In the genomic region with DNA sequence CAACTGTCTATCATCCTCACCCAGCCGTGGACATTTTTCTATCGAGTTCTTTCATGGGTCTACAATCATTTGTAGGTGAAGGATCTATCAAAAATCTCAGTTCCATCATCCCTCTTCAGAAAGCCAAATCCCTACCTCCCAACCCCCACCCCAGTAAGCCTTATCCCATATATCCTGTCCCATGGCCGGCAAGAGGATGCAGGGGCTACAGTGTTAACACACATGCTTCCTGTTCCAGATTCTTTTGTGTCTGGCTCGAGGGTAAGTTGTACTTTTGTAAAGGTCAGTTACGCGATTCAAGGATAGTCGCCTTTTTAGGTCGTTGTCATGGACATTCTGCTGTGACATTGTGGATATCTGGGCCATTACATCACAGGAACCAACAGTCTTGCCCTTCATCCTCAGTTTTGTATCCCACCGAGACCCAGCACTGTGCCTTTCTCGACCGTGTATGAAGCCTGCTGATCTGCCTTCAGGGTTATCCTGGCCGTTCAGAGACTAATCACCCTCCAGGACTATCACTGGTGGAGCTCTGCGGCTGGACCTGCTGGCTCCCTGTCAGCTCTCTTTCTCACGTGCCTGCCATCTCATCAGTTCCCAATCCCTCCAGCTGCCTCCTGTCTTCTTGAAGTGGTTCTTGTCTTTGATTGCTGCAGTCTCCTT, we compare ENCODE assay signal across 9 mouse cellular contexts.
DNase-seq lines count a peak whose midpoint lies in the region; ATAC-seq lines count a peak whose summit lies in the region.
"Had no signal": no experiment of that assay in that cellular context is flagged by ENCODE, and none has a peak within 500 bp of the region (broad histone marks: within the 10 kb centered on the region; RNA-seq: fewer than 3 reads in every experiment).

No protein-coding gene starts in this region.

- H3K4me1 ChIP-seq in lung, embryonic 15.5 days: 0 out of 2 replicates have a peak, but pooled peaks cover 7% of the 10 kb centered on the region
- peaks cover 22% of the 10 kb centered on the region for H3K4me1 ChIP-seq in heart, embryonic 13.5 days
- H3K4me1 ChIP-seq in neural tube, embryonic 15.5 days: peaks cover 27% of the 10 kb centered on the region

- ATAC-seq in lung, embryonic 15.5 days (ENCODE audit: borderline replicate concordance, extremely low read depth, low FRiP score, low TSS enrichment): no peak
- no peak for ATAC-seq in heart, embryonic 13.5 days (ENCODE audit: extremely low read depth, insufficient number of reproducible peaks, low FRiP score, low TSS enrichment)
- no peak for ATAC-seq in neural tube, embryonic 15.5 days (ENCODE audit: low FRiP score)
- ATAC-seq in activated CD4-positive, CD25-positive, alpha-beta regulatory T cell, adult 4 months: no peak
- ATAC-seq in inflammation-experienced regulatory T-cells, adult 6 months: no peak

- peak; percentile 9 for DNase-seq in heart, adult 8-10 months (ENCODE audit: low spot score)
- no peak for DNase-seq in heart, adult 11 months
- no peak for DNase-seq in lung, postnatal 14 days

- H3K36me3 ChIP-seq in lung, embryonic 15.5 days: no peaks in the 10 kb centered on the region
- no peaks in the 10 kb centered on the region for H3K36me3 ChIP-seq in heart, embryonic 13.5 days
- H3K36me3 ChIP-seq in neural tube, embryonic 15.5 days: no peaks in the 10 kb centered on the region
- H3K36me3 ChIP-seq: embryonic facial prominence, embryonic 13.5 days had no signal

- H3K9me3 ChIP-seq in lung, embryonic 15.5 days: no peaks in the 10 kb centered on the region
- H3K9me3 ChIP-seq in heart, embryonic 13.5 days: 0 out of 2 replicates have a peak, but pooled peaks cover 3% of the 10 kb centered on the region
- H3K9me3 ChIP-seq in neural tube, embryonic 15.5 days (replicated peaks): no peaks in the 10 kb centered on the region
- H3K9me3 ChIP-seq: embryonic facial prominence, embryonic 13.5 days had no signal

- no peak overlapping the region for H3K9ac ChIP-seq in lung, embryonic 15.5 days
- H3K9ac ChIP-seq in heart, embryonic 13.5 days: no peak overlapping the region
- H3K9ac ChIP-seq in neural tube, embryonic 15.5 days (replicated peaks): no peak overlapping the region
- H3K9ac ChIP-seq: embryonic facial prominence, embryonic 13.5 days had no signal

- H3K27ac ChIP-seq in lung, embryonic 15.5 days: peak overlapping the region; percentile 61
- peak overlapping the region; percentile 77 for H3K27ac ChIP-seq in heart, embryonic 13.5 days (replicated peaks)
- H3K27ac ChIP-seq in neural tube, embryonic 15.5 days (replicated peaks): peak overlapping the region; percentile 46; the same call in 1 of the 2 replicates
- H3K27ac ChIP-seq: embryonic facial prominence, embryonic 13.5 days had no signal

- no peaks in the 10 kb centered on the region for H3K27me3 ChIP-seq in lung, embryonic 15.5 days
- H3K27me3 ChIP-seq in heart, embryonic 13.5 days (replicated peaks): no peaks in the 10 kb centered on the region
- H3K27me3 ChIP-seq in neural tube, embryonic 15.5 days (replicated peaks): no peaks in the 10 kb centered on the region
- H3K27me3 ChIP-seq: embryonic facial prominence, embryonic 13.5 days had no signal

- H3K4me2 ChIP-seq in lung, embryonic 15.5 days: peak overlapping the region; percentile 22; the same call in 1 of the 2 replicates
- peak overlapping the region; percentile 42 for H3K4me2 ChIP-seq in heart, embryonic 13.5 days
- H3K4me2 ChIP-seq in neural tube, embryonic 15.5 days: no peak overlapping the region
- H3K4me2 ChIP-seq: embryonic facial prominence, embryonic 13.5 days had no signal

- 45% methylated on average over 14 of the region's 14 CpGs for WGBS in lung, embryonic 15.5 days
- 31% methylated on average over 14 of the region's 14 CpGs for WGBS in heart, embryonic 13.5 days
- WGBS in neural tube, embryonic 15.5 days: 54% methylated on average over 14 of the region's 14 CpGs

- H3K4me3 ChIP-seq in lung, embryonic 15.5 days: no peak overlapping the region
- H3K4me3 ChIP-seq in heart, embryonic 13.5 days: no peak overlapping the region
- H3K4me3 ChIP-seq in neural tube, embryonic 15.5 days (replicated peaks): no peak overlapping the region
- H3K4me3 ChIP-seq: embryonic facial prominence, embryonic 13.5 days had no signal
